Mouse (Mus musculus) central nervous system, embryonic 14 days (tissue): Measurements from ENCODE around the gene Srgap1. TPM values are rescaled to one million over a fixed set of nuclear protein-coding genes. Genes with fewer than 3 reads are reported as not detected.

ENCODE experiments used
- polyA plus RNA-seq: library from polyadenylated mRNA; depleted of rRNA; stranded (reverse); fragments of >200 nt; gene quantifications from 2 replicates; pipeline ENCODE4 v1.2.3, GENCODE M21; 2012; rRNA removed

Gene Srgap1
- 38.0 and 46.1 TPM in 2 replicates for polyA plus RNA-seq

DNA sequence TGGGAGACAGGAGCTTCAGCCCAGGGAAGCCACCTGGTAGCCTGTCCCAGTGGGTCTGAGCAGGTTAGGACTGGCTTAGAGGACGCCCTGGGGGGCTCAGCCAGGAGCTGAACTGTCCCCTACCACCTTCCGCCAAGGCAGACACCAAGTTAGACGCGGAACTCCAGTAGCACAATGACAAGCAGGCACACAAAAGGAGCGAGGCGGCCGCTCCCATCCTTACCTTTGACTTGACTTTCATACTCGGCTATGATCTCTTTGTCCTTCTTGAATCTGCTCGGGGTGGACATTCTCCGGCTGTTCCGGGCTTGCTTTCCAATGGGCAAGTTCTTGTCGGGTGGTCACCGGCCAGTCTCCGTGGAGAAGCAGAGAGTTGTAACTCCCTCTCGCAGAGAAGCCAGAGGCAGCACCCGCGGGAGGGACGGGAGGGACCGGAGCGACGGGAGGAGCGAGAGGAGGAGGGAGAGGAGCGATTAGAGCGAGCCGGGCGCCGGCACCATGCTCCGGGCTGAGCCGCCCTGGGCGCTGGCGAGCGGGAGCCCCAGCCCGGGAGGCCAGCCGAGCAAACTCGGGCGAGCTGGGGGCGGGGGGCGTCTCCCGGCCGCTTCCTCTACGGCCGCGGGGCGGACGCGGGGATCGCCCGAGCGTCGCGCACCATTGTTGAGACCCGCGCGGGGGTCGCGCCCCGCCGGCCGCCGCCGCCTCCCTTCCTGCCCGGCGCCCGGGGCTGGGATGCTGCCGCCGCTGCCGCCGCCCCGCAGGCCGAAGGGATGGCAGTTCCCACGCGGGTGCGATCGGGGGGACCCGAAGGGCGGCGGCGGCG, at the start of gene Srgap1:
Gene Srgap1, minus strand, starts transcription at position 412 of the 823 bp plus-strand sequence.

GRCm38 (mm10) chr10:121739548-121740505, 307.3 kb downstream of the Srgap1 start, which contains the start of gene BC048403:
BC048403 (plus strand) TSS chr10:121739937.

Other genes with a start within 250 kb of the Srgap1 start
- gene Rxylt1, start 50.1 kb upstream of the Srgap1 start, polyA plus RNA-seq: 17.4 and 17.9 TPM in 2 replicates